Mouse (Mus musculus) heart, embryonic 14.5 days (tissue): ENCODE measurements at regions not wholly inside any gene's neighbourhood (a gene's known extent, or its start where the extent isn't known, plus 50 kb on each side); places are given as distances from the start of the nearest gene placed in this dataset.
A peak's percentile ranks its signal among the peaks of the same experiment; 100 is the strongest.

Experiments
- ATAC-seq: fragments of 200-750 bp; cut with Nextera tagmentation; 2 replicates; pipeline ENCODE4 v1.8.0; 2017; ENCODE audit warnings: low read depth, moderate TSS enrichment; ENCODE audit not compliant: insufficient number of reproducible peaks, insufficient read depth, low FRiP score
- H3K27ac ChIP-seq, 2 experiments: fragments of 200-500 bp in 1 of 2; fragments of 300-500 bp in 1 of 2; sonication (generic) in 1 of 2; replicated peaks in 1 of 2; 2 replicates each; pipeline ENCODE4 v1.5.1; 2012 to 2014; ENCODE audit warnings: low read depth in 2 of 2, low read length in 2 of 2, control low read depth in 1 of 2, mild to moderate bottlenecking in 1 of 2, mixed read lengths in 1 of 2; ENCODE audit not compliant: control insufficient read depth in 1 of 2, insufficient read depth in 1 of 2
- H3K27me3 ChIP-seq: fragments of 300-500 bp; sonication (generic); 2 replicates; pipeline ENCODE4 v1.6.1; 2014; ENCODE audit warnings: mild to moderate bottlenecking, low read length, control low read depth; ENCODE audit not compliant: control insufficient read depth, insufficient read depth
- H3K36me3 ChIP-seq: fragments of 300-500 bp; sonication (generic); 2 replicates; pipeline ENCODE4 v1.6.1; 2014; ENCODE audit warnings: mild to moderate bottlenecking, control low read depth, low read length, mixed read lengths; ENCODE audit not compliant: control insufficient read depth, insufficient read depth
- H3K4me1 ChIP-seq, 2 experiments: fragments of 200-500 bp in 1 of 2; fragments of 300-500 bp in 1 of 2; sonication (generic) in 1 of 2; 2 replicates each; pipeline ENCODE4 v1.6.1; 2012 to 2014; ENCODE audit warnings: low read length in 2 of 2, control low read depth in 1 of 2, mixed read lengths in 1 of 2; ENCODE audit not compliant: control insufficient read depth in 2 of 2, insufficient read depth in 2 of 2
- H3K4me2 ChIP-seq: fragments of 300-500 bp; sonication (generic); 2 replicates; pipeline ENCODE4 v1.6.1; 2014; ENCODE audit warnings: mild to moderate bottlenecking, low read length
- H3K4me3 ChIP-seq, 2 experiments: fragments of 200-500 bp in 1 of 2; fragments of 300-500 bp in 1 of 2; sonication (generic) in 1 of 2; 2 replicates each; pipeline ENCODE4 v1.5.1; 2012 to 2014; ENCODE audit warnings: low read length in 2 of 2, mild to moderate bottlenecking in 2 of 2, control low read depth in 1 of 2, low read depth in 1 of 2, moderate library complexity in 1 of 2; ENCODE audit not compliant: control insufficient read depth in 1 of 2, insufficient read depth in 1 of 2
- H3K9ac ChIP-seq: fragments of 300-500 bp; sonication (generic); 2 replicates; pipeline ENCODE4 v1.6.1; 2014; ENCODE audit warnings: mild to moderate bottlenecking, low read length
- H3K9me3 ChIP-seq: fragments of 300-500 bp; sonication (generic); 2 replicates; pipeline ENCODE4 v1.6.1; 2016; ENCODE audit warnings: low read length, control low read depth; ENCODE audit not compliant: control insufficient read depth
- WGBS: fragments of 180-500 bp; shearing (Covaris S2); extraction: QIAGEN DNeasy Blood & Tissue Kit; methylation state at CpG from one replicate; pipeline ENCODE4 v1.1.7; 2014; 5-methylcytosine and 5-hydroxymethylcytosine counted together

DNA sequence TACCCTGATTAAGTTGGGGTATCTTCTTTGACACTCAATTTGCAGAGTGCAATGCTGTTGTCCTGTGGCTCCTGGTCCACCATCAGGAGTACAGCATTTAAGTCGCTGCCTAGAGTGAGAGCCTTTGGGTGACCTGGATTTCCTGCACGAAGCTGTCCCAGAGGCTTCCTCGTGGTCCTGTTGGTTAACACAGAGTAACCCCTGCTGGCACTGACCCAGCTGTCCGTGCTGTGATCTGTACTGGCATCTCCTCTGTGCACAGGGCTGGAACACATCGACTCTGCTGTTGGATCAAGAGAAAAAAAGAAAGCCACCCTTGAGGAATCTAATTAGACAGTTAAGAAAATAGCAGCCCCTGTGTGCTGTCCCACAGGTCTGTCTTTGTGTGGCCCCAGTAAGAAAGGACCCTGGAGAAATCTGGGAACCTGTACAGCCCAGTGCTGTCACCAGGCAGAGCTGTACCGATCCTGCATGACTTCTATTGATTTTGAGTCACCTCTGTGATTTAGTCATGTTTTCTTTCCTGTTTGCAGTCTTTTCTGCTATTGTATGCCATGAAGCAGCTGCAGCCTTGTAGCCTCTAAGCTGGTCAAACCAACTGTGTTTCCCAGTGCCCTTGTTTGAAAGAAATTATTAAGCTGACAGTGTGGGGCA, 63.3 kb upstream of the Shh start:
- Histone ChIP-seq H3K9ac (no peak overlapping the region), H3K27ac (no peak overlapping the region), H3K36me3 (no peaks in the 10 kb centered on the region), H3K9me3 (no peaks in the 10 kb centered on the region), H3K27me3 (no peaks in the 10 kb centered on the region), H3K4me2 (no peak overlapping the region), H3K4me1 (no peaks in the 10 kb centered on the region), H3K4me3 (no peak overlapping the region)
- ATAC-seq: no peak
- WGBS: 50% methylated on average over 6 of the region's 6 CpGs

DNA sequence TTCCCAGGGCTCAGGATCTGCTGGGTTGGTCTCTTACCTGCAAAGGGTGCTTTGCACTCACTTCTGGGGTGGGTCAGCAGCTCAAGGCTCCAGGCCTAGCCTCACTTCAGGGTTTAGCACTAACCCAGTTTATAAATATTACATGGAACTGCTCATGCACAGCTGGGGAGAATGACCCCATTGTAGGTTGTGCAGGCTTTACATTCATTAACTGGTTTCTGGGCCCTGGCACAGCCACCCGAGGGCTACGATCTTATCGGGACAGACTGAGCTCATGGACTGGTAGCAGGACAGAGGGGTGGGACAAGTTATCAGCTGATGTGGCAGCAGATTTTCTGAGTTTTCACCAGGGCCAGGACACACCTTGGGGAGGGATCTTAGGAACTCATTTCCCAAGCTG, 59.4 kb upstream of the Shh start:
- no peak overlapping the region for H3K9ac ChIP-seq
- 78% methylated on average over 3 of the region's 3 CpGs for WGBS
- no peak for ATAC-seq
- no peaks in the 10 kb centered on the region for H3K36me3 ChIP-seq
- H3K4me1 ChIP-seq: peaks cover 4 to 5% of the 10 kb centered on the region in 2 experiments; a peak in 3 of 4 replicates
- H3K4me3 ChIP-seq: no peak overlapping the region
- H3K9me3 ChIP-seq: no peaks in the 10 kb centered on the region
- H3K27me3 ChIP-seq: no peaks in the 10 kb centered on the region
- no peak overlapping the region for H3K27ac ChIP-seq
- no peak overlapping the region for H3K4me2 ChIP-seq

DNA sequence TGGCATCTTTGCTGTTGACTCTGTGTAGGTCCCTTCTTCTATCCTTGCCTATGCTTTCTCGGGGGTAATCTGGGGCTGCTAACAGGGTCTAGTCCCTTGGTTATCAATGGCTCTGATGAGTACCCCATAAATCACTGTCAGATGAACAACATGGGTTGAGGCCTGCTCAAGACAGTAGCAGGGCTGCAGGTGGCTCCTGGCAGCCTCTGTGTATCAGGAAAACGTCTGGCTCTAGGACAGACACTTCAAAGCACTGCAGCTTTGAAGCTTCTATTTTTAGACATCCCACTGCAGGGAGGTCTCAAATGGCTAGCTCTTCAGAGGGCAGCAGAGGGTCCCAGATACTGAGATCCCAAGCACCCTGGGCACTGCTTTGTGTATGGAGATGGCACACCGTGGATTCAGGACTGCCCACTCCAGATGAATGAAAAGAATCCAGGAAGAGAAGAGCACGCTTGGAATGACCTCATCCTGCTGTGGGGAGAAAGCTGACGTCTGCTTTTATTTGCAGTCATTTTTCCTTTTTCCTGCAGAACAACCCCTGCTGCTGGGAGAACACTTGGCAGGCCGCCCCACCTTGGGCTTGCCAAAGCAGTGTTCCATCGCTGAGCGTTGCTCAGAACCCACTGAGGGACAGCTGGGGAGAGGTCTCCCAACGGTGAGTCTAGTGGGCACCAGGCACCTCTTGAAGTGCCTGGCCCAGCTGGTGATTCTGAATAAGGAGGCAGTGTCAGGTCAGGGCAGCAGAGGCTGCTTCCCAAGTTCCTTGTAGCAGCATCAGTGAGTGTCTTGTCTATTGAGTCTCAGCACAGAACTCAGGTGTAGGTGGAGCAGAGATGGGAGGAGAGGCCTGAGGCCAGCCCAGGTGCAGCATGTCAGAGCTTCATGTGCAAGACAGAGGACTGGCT, 54.0 kb upstream of the Shh start:
- ATAC-seq: peak; percentile 66
- peak overlapping the region; percentile 61 to 64 for H3K27ac ChIP-seq
- 6% methylated on average over 9 of the region's 9 CpGs for WGBS
- H3K9ac ChIP-seq: 0 out of 2 replicates have a peak overlapping the region, but pooled peaks have one; percentile 21
- peak overlapping the region; percentile 35 for H3K4me2 ChIP-seq
- no peak overlapping the region for H3K4me3 ChIP-seq
- H3K4me1 ChIP-seq: peaks cover 15% of the 10 kb centered on the region in 2 experiments
- H3K27me3 ChIP-seq: no peaks in the 10 kb centered on the region
- H3K9me3 ChIP-seq: no peaks in the 10 kb centered on the region
- H3K36me3 ChIP-seq: no peaks in the 10 kb centered on the region

DNA sequence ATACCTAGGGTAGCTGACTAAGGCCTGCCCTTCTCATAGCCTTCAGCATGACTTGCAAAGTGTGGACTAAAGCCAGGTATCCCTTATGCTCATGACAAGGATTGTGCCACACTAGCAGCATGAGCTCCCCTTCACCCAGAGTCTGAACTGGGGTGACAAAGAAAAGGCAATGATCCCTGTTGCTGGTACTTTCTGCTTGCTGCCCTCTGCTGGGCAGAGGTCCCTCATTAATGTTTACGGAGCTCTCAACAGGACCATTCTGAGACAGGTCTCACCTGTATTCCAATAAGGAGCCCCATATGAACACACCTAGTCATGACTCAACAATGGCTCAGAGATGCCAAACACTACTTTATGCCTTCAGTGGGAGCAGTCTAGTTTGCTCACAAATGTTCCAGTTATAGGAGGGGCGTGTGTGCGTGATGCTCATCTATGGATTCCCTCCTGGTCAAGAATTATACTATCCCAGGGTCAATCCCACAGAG, 52.0 kb upstream of the Shh start:
- Histone ChIP-seq H3K36me3 (no peaks in the 10 kb centered on the region), H3K9ac (no peak overlapping the region), H3K9me3 (peaks cover 4% of the 10 kb centered on the region; the same call in 1 of the 2 replicates), H3K4me3 (no peak overlapping the region), H3K4me2 (no peak overlapping the region), H3K27me3 (no peaks in the 10 kb centered on the region), H3K27ac (no peak overlapping the region), H3K4me1 (peaks cover 15% of the 10 kb centered on the region in 2 experiments)
- no peak for ATAC-seq
- 93% methylated on average over 3 of the region's 3 CpGs for WGBS
